In genomic region chr12:104592791-104593525, GRCm38 (mm10) we compare ENCODE assay signal across 11 mouse cellular contexts.
DNase-seq lines count a peak whose midpoint lies in the region; ATAC-seq and TF ChIP-seq lines count a peak whose summit lies in the region.
"Had no signal": no experiment of that assay in that cellular context is flagged by ENCODE, and none has a peak within 500 bp of the region (broad histone marks: within the 10 kb centered on the region; RNA-seq: fewer than 3 reads in every experiment).

No protein-coding gene starts in this region.

- TF ChIP-seq CTCF in forebrain, postnatal 0 days (IDR thresholded peaks at IDR 0.05; ENCODE audit: low read depth) = no peak
- no peak for TF ChIP-seq CTCF in kidney, adult 2 months (conservative IDR thresholded peaks at IDR 0.05; ENCODE audit: insufficient read depth, insufficient read length, low read depth, low read length)

- TF ChIP-seq POLR2A in kidney, adult 2 months (IDR thresholded peaks at IDR 0.05; ENCODE audit: low read depth, low read length) = no peak

- H3K9ac ChIP-seq in forebrain, postnatal 0 days = no peak overlapping the region
- no peak overlapping the region for H3K9ac ChIP-seq in midbrain, embryonic 11.5 days (ENCODE audit: low read length)

- H3K4me1 ChIP-seq in heart, embryonic 10.5 days = peaks cover 21% of the 10 kb centered on the region
- peaks cover 5% of the 10 kb centered on the region; the same call in 1 of the 2 replicates for H3K4me1 ChIP-seq in forebrain, postnatal 0 days (ENCODE audit: insufficient read depth)
- H3K4me1 ChIP-seq in midbrain, embryonic 11.5 days (ENCODE audit: control insufficient read depth, insufficient read depth, low read length) = no peaks in the 10 kb centered on the region; the same call in none of the 2 replicates
- H3K4me1 ChIP-seq in kidney, adult 2 months (ENCODE audit: control insufficient read depth, insufficient read depth, low read length) = no peaks in the 10 kb centered on the region

- H3K9me3 ChIP-seq in heart, embryonic 10.5 days = no peaks in the 10 kb centered on the region
- H3K9me3 ChIP-seq in forebrain, postnatal 0 days (ENCODE audit: low read length) = no peaks in the 10 kb centered on the region
- H3K9me3 ChIP-seq in midbrain, embryonic 11.5 days (ENCODE audit: control insufficient read depth, low read length) = no peaks in the 10 kb centered on the region

- peaks cover 76% of the 10 kb centered on the region for H3K27me3 ChIP-seq in heart, embryonic 10.5 days (ENCODE audit: insufficient read depth, poor library complexity, severe bottlenecking)
- 0 out of 2 replicates have a peak, but pooled peaks cover 4% of the 10 kb centered on the region for H3K27me3 ChIP-seq in forebrain, postnatal 0 days (ENCODE audit: insufficient read depth, low read length)
- no peaks in the 10 kb centered on the region for H3K27me3 ChIP-seq in midbrain, embryonic 11.5 days (ENCODE audit: control insufficient read depth, insufficient read depth, low read length)
- H3K27me3 ChIP-seq in kidney, adult 2 months (replicated peaks; ENCODE audit: control insufficient read depth, insufficient read depth, low read length) = no peaks in the 10 kb centered on the region

- no peak for DNase-seq in heart, embryonic 10.5 days (ENCODE audit: low spot score)
- DNase-seq in heart, postnatal 4 days = no peak
- DNase-seq in MN1 (ENCODE audit: low spot score) (peak; percentile 6), liver (no peak)
- no peak for DNase-seq in forebrain, postnatal 0 days
- peak; percentile 87 for DNase-seq in midbrain, embryonic 11.5 days (ENCODE audit: low spot score, missing footprints)
- DNase-seq in kidney, adult 2 months = no peak
- DNase-seq in left cerebral cortex, adult 18-20 months (ENCODE audit: low spot score in 2 of 2) = no peak
- DNase-seq: B cell, adult 2 months; lung, adult 18-20 months had no signal

- H3K36me3 ChIP-seq in heart, embryonic 10.5 days = no peaks in the 10 kb centered on the region
- H3K36me3 ChIP-seq in forebrain, postnatal 0 days (ENCODE audit: insufficient read depth) = no peaks in the 10 kb centered on the region
- H3K36me3 ChIP-seq in midbrain, embryonic 11.5 days (ENCODE audit: control insufficient read depth, insufficient read depth, low read length) = no peaks in the 10 kb centered on the region
- no peaks in the 10 kb centered on the region for H3K36me3 ChIP-seq in kidney, adult 2 months (ENCODE audit: control insufficient read depth, insufficient read depth, low read length)

- no peak for ATAC-seq in forebrain, postnatal 0 days
- ATAC-seq in midbrain, embryonic 11.5 days (ENCODE audit: low FRiP score) = peak; percentile 38

- H3K4me3 ChIP-seq in heart, embryonic 10.5 days = no peak overlapping the region
- H3K4me3 ChIP-seq in forebrain, postnatal 0 days (ENCODE audit: low read depth, low read length) = no peak overlapping the region
- no peak overlapping the region for H3K4me3 ChIP-seq in midbrain, embryonic 11.5 days (ENCODE audit: low read depth, low read length)
- H3K4me3 ChIP-seq in kidney, adult 2 months (ENCODE audit: insufficient read depth, low read depth, low read length) = no peak overlapping the region
- H3K4me3 ChIP-seq: layer of hippocampus, adult 2 months had no signal

- H3K4me2 ChIP-seq in forebrain, postnatal 0 days (ENCODE audit: low read depth) = peak overlapping the region; percentile 21
- H3K4me2 ChIP-seq in midbrain, embryonic 11.5 days = no peak overlapping the region

- peak overlapping the region; percentile 43; the same call in 1 of the 2 replicates for H3K27ac ChIP-seq in heart, embryonic 10.5 days
- H3K27ac ChIP-seq in forebrain, postnatal 0 days (ENCODE audit: low read depth, low read length) = no peak overlapping the region
- no peak overlapping the region for H3K27ac ChIP-seq in midbrain, embryonic 11.5 days (ENCODE audit: low read depth, low read length)
- H3K27ac ChIP-seq in kidney, adult 2 months (ENCODE audit: insufficient read depth, low read depth, low read length) = no peak overlapping the region
- H3K27ac ChIP-seq: layer of hippocampus, adult 2 months had no signal

- WGBS in heart, embryonic 10.5 days = 50% methylated on average over 21 of the region's 21 CpGs
- 33% methylated on average over 21 of the region's 21 CpGs for WGBS in forebrain, postnatal 0 days
- 70% methylated on average over 21 of the region's 21 CpGs for WGBS in midbrain, embryonic 11.5 days
- WGBS in kidney, adult 2 months = 64% methylated on average over 20 of the region's 21 CpGs

Comparison
In these comparisons a context has a peak if more than half of its experiments do, and no peak if none do; other contexts are left out.
1. DNase-seq: peak in MN1 (single experiment) and midbrain, embryonic 11.5 days (single experiment); none in heart, embryonic 10.5 days (single experiment), heart, postnatal 4 days (single experiment), forebrain, postnatal 0 days (single experiment), liver (single experiment), kidney, adult 2 months (single experiment) and left cerebral cortex, adult 18-20 months (0 of 2).